Mouse (Mus musculus): ENCODE data around the gene Lyrm1. TPM values are rescaled to one million over a fixed set of nuclear protein-coding genes. Genes with fewer than 3 reads are reported as not detected.

Gene Lyrm1
- total and polyA plus RNA-seq, 2 experiments from 2014 or later = 22.3 to 25.6 TPM

GRCm38 (mm10) chr7:119961107-119961506 lies 65.4 kb downstream of the Lyrm1 start:
- Histone ChIP-seq H3K9ac (no peak overlapping the region), H3K4me2 (ENCODE audit: low read depth) (no peak overlapping the region), H3K4me1 (ENCODE audit: insufficient read depth) (no peaks in the 10 kb centered on the region), H3K27ac (ENCODE audit: low read depth, low read length) (no peak overlapping the region), H3K36me3 (ENCODE audit: insufficient read depth) (no peaks in the 10 kb centered on the region), H3K9me3 (ENCODE audit: low read length) (no peaks in the 10 kb centered on the region), H3K4me3 (ENCODE audit: low read depth, low read length) (no peak overlapping the region), H3K27me3 (ENCODE audit: insufficient read depth, low read length) (no peaks in the 10 kb centered on the region)
- no peak for DNase-seq
- 75% methylated on average over 2 of the region's 2 CpGs for WGBS
- ATAC-seq = no peak
- no peak for TF ChIP-seq CTCF (IDR thresholded peaks at IDR 0.05; ENCODE audit: low read depth)

GRCm38 (mm10) chr7:119965205-119965604 lies 69.5 kb downstream of the Lyrm1 start:
- TF ChIP-seq CTCF (IDR thresholded peaks at IDR 0.05; ENCODE audit: low read depth) = no peak
- Histone ChIP-seq H3K4me2 (ENCODE audit: low read depth) (no peak overlapping the region), H3K27me3 (ENCODE audit: insufficient read depth, low read length) (no peaks in the 10 kb centered on the region), H3K36me3 (ENCODE audit: insufficient read depth) (no peaks in the 10 kb centered on the region), H3K4me1 (ENCODE audit: insufficient read depth) (no peaks in the 10 kb centered on the region), H3K4me3 (ENCODE audit: low read depth, low read length) (no peak overlapping the region), H3K9ac (no peak overlapping the region), H3K9me3 (ENCODE audit: low read length) (no peaks in the 10 kb centered on the region), H3K27ac (ENCODE audit: low read depth, low read length) (no peak overlapping the region)
- DNase-seq = no peak
- WGBS = 91% methylated on average over 4 of the region's 4 CpGs
- ATAC-seq = no peak

- Histone ChIP-seq H3K36me3 (ENCODE audit: insufficient read depth) (no peaks in the 10 kb centered on the region), H3K27me3 (ENCODE audit: insufficient read depth, low read length) (no peaks in the 10 kb centered on the region), H3K4me1 (ENCODE audit: insufficient read depth) (no peaks in the 10 kb centered on the region), H3K9me3 (ENCODE audit: low read length) (no peaks in the 10 kb centered on the region), H3K9ac (no peak overlapping the region), H3K27ac (ENCODE audit: low read depth, low read length) (no peak overlapping the region), H3K4me3 (ENCODE audit: low read depth, low read length) (no peak overlapping the region), H3K4me2 (ENCODE audit: low read depth) (no peak overlapping the region)
- no peak for TF ChIP-seq CTCF (IDR thresholded peaks at IDR 0.05; ENCODE audit: low read depth)
- no peak for DNase-seq
- WGBS = 88% methylated on average over 9 of the region's 9 CpGs
- ATAC-seq = no peak
Observed at GRCm38 (mm10) chr7:119965651-119966395, 70.2 kb downstream of the Lyrm1 start.

- Histone ChIP-seq H3K9ac (no peak overlapping the region), H3K36me3 (ENCODE audit: insufficient read depth) (no peaks in the 10 kb centered on the region), H3K9me3 (ENCODE audit: low read length) (no peaks in the 10 kb centered on the region), H3K27ac (ENCODE audit: low read depth, low read length) (no peak overlapping the region), H3K4me2 (ENCODE audit: low read depth) (no peak overlapping the region), H3K27me3 (ENCODE audit: insufficient read depth, low read length) (no peaks in the 10 kb centered on the region), H3K4me3 (ENCODE audit: low read depth, low read length) (no peak overlapping the region), H3K4me1 (ENCODE audit: insufficient read depth) (no peaks in the 10 kb centered on the region)
- no peak for TF ChIP-seq CTCF (IDR thresholded peaks at IDR 0.05; ENCODE audit: low read depth)
- ATAC-seq (no peak), DNase-seq (no peak)
- 79% methylated on average over 2 of the region's 2 CpGs for WGBS
Observed at GRCm38 (mm10) chr7:119969320-119969719, 73.7 kb downstream of the Lyrm1 start.

GRCm38 (mm10) chr7:119974214-119974613 lies 78.6 kb downstream of the Lyrm1 start:
- Histone ChIP-seq H3K4me1 (ENCODE audit: insufficient read depth) (no peaks in the 10 kb centered on the region), H3K4me2 (ENCODE audit: low read depth) (no peak overlapping the region), H3K27me3 (ENCODE audit: insufficient read depth, low read length) (no peaks in the 10 kb centered on the region), H3K36me3 (ENCODE audit: insufficient read depth) (no peaks in the 10 kb centered on the region), H3K9ac (no peak overlapping the region), H3K9me3 (ENCODE audit: low read length) (no peaks in the 10 kb centered on the region), H3K4me3 (ENCODE audit: low read depth, low read length) (no peak overlapping the region), H3K27ac (ENCODE audit: low read depth, low read length) (no peak overlapping the region)
- TF ChIP-seq CTCF (IDR thresholded peaks at IDR 0.05; ENCODE audit: low read depth) = no peak
- 86% methylated on average over 5 of the region's 5 CpGs for WGBS
- no peak for DNase-seq
- ATAC-seq = no peak

GRCm38 (mm10) chr7:119976256-119976655 lies 80.6 kb downstream of the Lyrm1 start:
- Histone ChIP-seq H3K4me1 (ENCODE audit: insufficient read depth) (no peaks in the 10 kb centered on the region), H3K27ac (ENCODE audit: low read depth, low read length) (no peak overlapping the region), H3K4me3 (ENCODE audit: low read depth, low read length) (no peak overlapping the region), H3K4me2 (ENCODE audit: low read depth) (no peak overlapping the region), H3K9me3 (ENCODE audit: low read length) (no peaks in the 10 kb centered on the region), H3K27me3 (ENCODE audit: insufficient read depth, low read length) (no peaks in the 10 kb centered on the region), H3K36me3 (ENCODE audit: insufficient read depth) (no peaks in the 10 kb centered on the region), H3K9ac (no peak overlapping the region)
- no peak for ATAC-seq
- 79% methylated on average over 6 of the region's 6 CpGs for WGBS
- TF ChIP-seq CTCF (IDR thresholded peaks at IDR 0.05; ENCODE audit: low read depth) = no peak
- DNase-seq = no peak

GRCm38 (mm10) chr7:119977574-119977973 lies 81.9 kb downstream of the Lyrm1 start:
- no peaks in the 10 kb centered on the region for H3K9me3 ChIP-seq (ENCODE audit: low read length)
- no peaks in the 10 kb centered on the region for H3K4me1 ChIP-seq (ENCODE audit: insufficient read depth)
- H3K36me3 ChIP-seq (ENCODE audit: insufficient read depth) = no peaks in the 10 kb centered on the region
- WGBS = 90% methylated on average over 7 of the region's 7 CpGs
- no peak for DNase-seq
- no peak for ATAC-seq
- no peak for TF ChIP-seq CTCF (IDR thresholded peaks at IDR 0.05; ENCODE audit: low read depth)
- no peak overlapping the region for H3K27ac ChIP-seq (ENCODE audit: low read depth, low read length)
- H3K4me3 ChIP-seq (ENCODE audit: low read depth, low read length) = no peak overlapping the region
- no peak overlapping the region for H3K9ac ChIP-seq
- H3K4me2 ChIP-seq (ENCODE audit: low read depth) = no peak overlapping the region
- no peaks in the 10 kb centered on the region for H3K27me3 ChIP-seq (ENCODE audit: insufficient read depth, low read length)

All from forebrain, postnatal 0 days (tissue).